Mouse (Mus musculus) lung, postnatal 0 days (tissue): Measurements from ENCODE around the gene Slc22a16. TPM values are rescaled to one million over a fixed set of nuclear protein-coding genes. Genes with fewer than 3 reads are reported as not detected.

Source experiments
- ATAC-seq: fragments of 200-750 bp; cut with Nextera tagmentation; 2 replicates; pipeline ENCODE4 v1.8.0; 2017; ENCODE audit warnings: moderate library complexity
- DNase-seq: peaks from one replicate; pipeline ENCODE4 v3.0.0-alpha.2; 2016; ENCODE audit warnings: low spot score
- H3K27ac ChIP-seq: fragments of 300-500 bp; sonication (generic); 2 replicates; pipeline ENCODE4 v1.5.1; 2014; ENCODE audit warnings: antibody characterized with exemption, mild to moderate bottlenecking, low read length, mixed read lengths
- H3K27me3 ChIP-seq: fragments of 300-500 bp; sonication (generic); replicated peaks from 2 replicates; pipeline ENCODE4 v1.6.1; 2014; ENCODE audit warnings: low read length, mixed read lengths; ENCODE audit not compliant: insufficient read depth
- H3K36me3 ChIP-seq: fragments of 300-500 bp; sonication (generic); 2 replicates; pipeline ENCODE4 v1.6.1; 2014; ENCODE audit warnings: low read length, mixed read lengths; ENCODE audit not compliant: insufficient read depth
- H3K4me1 ChIP-seq: fragments of 300-500 bp; sonication (generic); 2 replicates; pipeline ENCODE4 v1.6.1; 2014; ENCODE audit warnings: antibody characterized with exemption, low read depth, low read length, mixed read lengths; ENCODE audit not compliant: insufficient read depth
- H3K4me2 ChIP-seq: fragments of 300-500 bp; sonication (generic); replicated peaks from 2 replicates; pipeline ENCODE4 v1.6.1; 2014; ENCODE audit warnings: low read depth, mild to moderate bottlenecking, low read length, moderate library complexity, mixed read lengths
- H3K4me3 ChIP-seq: fragments of 300-500 bp; sonication (generic); 2 replicates; pipeline ENCODE4 v1.5.1; 2014; ENCODE audit warnings: low read depth, low read length
- H3K9ac ChIP-seq: fragments of 300-500 bp; sonication (generic); replicated peaks from 2 replicates; pipeline ENCODE4 v1.6.1; 2014; ENCODE audit warnings: low read depth, mild to moderate bottlenecking
- H3K9me3 ChIP-seq: fragments of 300-500 bp; sonication (generic); 2 replicates; pipeline ENCODE4 v1.6.1; 2016; ENCODE audit warnings: low read length, mixed read lengths
- CTCF ChIP-seq: IDR thresholded peaks from 2 replicates; pipeline ENCODE4 v1.5.1; 2016; ENCODE audit warnings: antibody characterized with exemption, mild to moderate bottlenecking
- EP300 ChIP-seq: IDR thresholded peaks from 2 replicates; pipeline ENCODE4 v1.6.1; 2016; ENCODE audit warnings: antibody characterized with exemption, mild to moderate bottlenecking, control low read depth
- WGBS: fragments of 180-500 bp; shearing (Covaris S2); extraction: QIAGEN DNeasy Blood & Tissue Kit; methylation state at CpG from one replicate; pipeline ENCODE4 v1.1.7; 2014; 5-methylcytosine and 5-hydroxymethylcytosine counted together
- polyA plus RNA-seq: library from polyadenylated mRNA; unstranded; fragments of >200 nt; fragmentation: Nextera tagmentation; extraction: Ambion mirVana; gene quantifications from 2 replicates; pipeline ENCODE4 v1.2.1, GENCODE M21; 2015

Gene Slc22a16
- polyA plus RNA-seq, 1 experiment from 2014 or later = not detected

GRCm38 (mm10) chr10:40648776-40649175 is 78.6 kb downstream of the Slc22a16 start:
- Histone ChIP-seq H3K36me3 (no peaks in the 10 kb centered on the region), H3K27ac (no peak overlapping the region), H3K4me1 (no peaks in the 10 kb centered on the region), H3K9ac (no peak overlapping the region), H3K4me2 (no peak overlapping the region), H3K4me3 (no peak overlapping the region), H3K27me3 (no peaks in the 10 kb centered on the region), H3K9me3 (no peaks in the 10 kb centered on the region)
- WGBS = 83% methylated on average over 12 of the region's 12 CpGs
- DNase-seq = no peak
- TF ChIP-seq EP300 (no peak), CTCF (no peak)
- ATAC-seq = no peak

- Histone ChIP-seq H3K4me1 (no peaks in the 10 kb centered on the region), H3K9me3 (no peaks in the 10 kb centered on the region), H3K27ac (no peak overlapping the region), H3K27me3 (no peaks in the 10 kb centered on the region), H3K36me3 (no peaks in the 10 kb centered on the region), H3K4me2 (no peak overlapping the region), H3K9ac (no peak overlapping the region), H3K4me3 (no peak overlapping the region)
- no peak for TF ChIP-seq EP300
- peak; percentile 55 for TF ChIP-seq CTCF
- DNase-seq (peak; percentile 64), ATAC-seq (no peak)
- 21% methylated on average over 4 of the region's 4 CpGs for WGBS
Observed at GRCm38 (mm10) chr10:40649634-40650033, 79.5 kb downstream of the Slc22a16 start.

- Histone ChIP-seq H3K4me1 (no peaks in the 10 kb centered on the region), H3K27ac (no peak overlapping the region), H3K27me3 (no peaks in the 10 kb centered on the region), H3K4me2 (no peak overlapping the region), H3K4me3 (no peak overlapping the region), H3K9ac (no peak overlapping the region), H3K9me3 (no peaks in the 10 kb centered on the region), H3K36me3 (no peaks in the 10 kb centered on the region)
- TF ChIP-seq EP300 (no peak), CTCF (no peak)
- WGBS = 36% methylated on average over 2 of the region's 2 CpGs
- ATAC-seq (no peak), DNase-seq (no peak)
Observed at GRCm38 (mm10) chr10:40651676-40652075, 81.5 kb downstream of the Slc22a16 start.

Other genes with a start within 250 kb of the Slc22a16 start
- gene Cdk19, start 230.8 kb upstream of the Slc22a16 start, polyA plus RNA-seq = 6.7 and 8.4 TPM in 2 replicates
- 5.0 and 5.5 TPM in 2 replicates for gene Ddo, start 59.7 kb downstream of the Slc22a16 start, polyA plus RNA-seq
- gene Mettl24, start 112.9 kb downstream of the Slc22a16 start, polyA plus RNA-seq = 17.1 and 21.6 TPM in 2 replicates